41 mouse cellular contexts compared by ENCODE assay signal in the genomic region with DNA sequence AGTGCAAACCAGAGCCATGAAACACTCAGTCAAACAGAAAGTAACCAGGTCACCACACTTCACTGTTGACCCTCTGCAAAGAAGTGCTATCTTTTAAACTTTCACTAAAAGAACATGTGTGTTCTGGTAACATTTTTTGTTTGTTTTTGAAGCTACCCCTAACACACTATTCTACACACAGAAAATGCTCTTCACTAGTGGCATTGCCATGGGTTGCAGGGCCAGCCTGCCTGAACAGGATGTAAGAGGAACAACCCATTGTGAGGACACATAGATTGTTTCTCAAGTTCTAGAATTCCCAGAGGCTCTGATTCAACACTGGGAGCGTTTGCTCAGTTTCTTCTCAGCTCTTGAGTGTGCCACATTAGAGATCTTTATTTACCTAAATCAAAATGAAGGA. TPM values are rescaled to one million over a fixed set of nuclear protein-coding genes. Genes with fewer than 3 reads are reported as not detected.
"Had no signal": no experiment of that assay in that cellular context is flagged by ENCODE, and none has a peak within 500 bp of the region (broad histone marks: within the 10 kb centered on the region; RNA-seq: fewer than 3 reads in every experiment).

A gene (plus strand): TSS at position 301 of the 400 bp plus-strand sequence.

- DNase-seq: heart, postnatal 14 days; heart, postnatal 36 days; heart, postnatal 4 days; kidney, adult 11 months; kidney, adult 18-20 months; kidney, adult 2 months; kidney, adult 8-10 months; kidney, adult 9 months; kidney, postnatal 10 days; kidney, postnatal 14 days; kidney, postnatal 25 days; kidney, postnatal 36 days; kidney, postnatal 4 days; layer of hippocampus, adult 9-11 months; layer of hippocampus, postnatal 36 days had no signal

- H3K27me3 ChIP-seq: heart, embryonic 12.5 days; heart, embryonic 13.5 days; heart, embryonic 15.5 days; hindbrain, embryonic 12.5 days; hindbrain, embryonic 13.5 days; hindbrain, embryonic 15.5 days; intestine, embryonic 15.5 days; kidney, embryonic 15.5 days had no signal

- H3K4me1 ChIP-seq: heart, embryonic 10.5 days; heart, embryonic 12.5 days; heart, embryonic 13.5 days; heart, embryonic 15.5 days; hindbrain, embryonic 10.5 days; hindbrain, embryonic 12.5 days; hindbrain, embryonic 13.5 days; hindbrain, embryonic 15.5 days; intestine, embryonic 15.5 days; kidney, embryonic 15.5 days had no signal

- H3K4me3 ChIP-seq: heart, embryonic 10.5 days; heart, embryonic 12.5 days; heart, embryonic 13.5 days; heart, embryonic 15.5 days; hindbrain, embryonic 10.5 days; hindbrain, embryonic 12.5 days; hindbrain, embryonic 13.5 days; hindbrain, embryonic 15.5 days; intestine, embryonic 15.5 days; kidney, embryonic 15.5 days; layer of hippocampus, adult 2 months had no signal

- H3K27ac ChIP-seq: heart, embryonic 10.5 days; heart, embryonic 13.5 days; heart, embryonic 15.5 days; hindbrain, embryonic 10.5 days; hindbrain, embryonic 12.5 days; hindbrain, embryonic 13.5 days; hindbrain, embryonic 14.5 days; hindbrain, embryonic 15.5 days; hindbrain, postnatal 0 days; intestine, embryonic 15.5 days; kidney, embryonic 15.5 days; kidney, postnatal 0 days; layer of hippocampus, adult 2 months had no signal

- H3K36me3 ChIP-seq: heart, embryonic 10.5 days; heart, embryonic 12.5 days; heart, embryonic 13.5 days; heart, embryonic 15.5 days; hindbrain, embryonic 10.5 days; hindbrain, embryonic 12.5 days; hindbrain, embryonic 13.5 days; hindbrain, embryonic 15.5 days; intestine, embryonic 15.5 days; kidney, embryonic 15.5 days had no signal

RNA-seq across cellular contexts. Expression of the gene that starts here (rescaled TPM):
- polyA plus RNA-seq: heart, embryonic 10.5 days; heart, embryonic 11.5 days; heart, embryonic 12.5 days; heart, embryonic 13.5 days; heart, embryonic 14.5 days; heart, embryonic 15.5 days; heart, embryonic 16.5 days; heart, postnatal 0 days; hindbrain, embryonic 10.5 days; hindbrain, embryonic 11.5 days; hindbrain, embryonic 12.5 days; hindbrain, embryonic 13.5 days; hindbrain, embryonic 14.5 days; hindbrain, embryonic 15.5 days; hindbrain, embryonic 16.5 days; hindbrain, postnatal 0 days; inflammation-experienced regulatory T-cells, adult 6 months; intestine, embryonic 15.5 days; intestine, embryonic 16.5 days; intestine, postnatal 0 days; kidney, embryonic 14.5 days; kidney, embryonic 15.5 days; kidney, embryonic 16.5 days; kidney, postnatal 0 days; large intestine, adult 2 months had no signal
